21 mouse cellular contexts compared by ENCODE assay signal in the genomic region with DNA sequence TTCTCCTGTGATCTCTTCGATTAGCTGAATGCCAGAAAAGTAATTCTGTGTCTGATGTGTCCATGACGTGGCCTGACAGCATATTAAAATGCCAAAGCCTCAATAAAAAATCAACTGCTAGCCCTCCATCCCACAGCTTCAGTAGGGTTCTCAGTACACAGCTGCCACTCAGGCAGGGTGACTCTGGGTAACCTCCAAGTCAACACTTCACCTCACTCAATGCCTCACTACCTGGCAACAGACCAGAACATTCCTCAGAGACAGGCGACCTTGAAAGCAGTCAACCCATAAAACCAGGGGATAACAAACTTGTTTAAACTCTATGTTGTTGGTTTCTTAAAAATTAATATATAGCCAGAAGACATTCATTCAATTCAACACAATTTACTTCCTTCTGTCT. TPM values are rescaled to one million over a fixed set of nuclear protein-coding genes. Genes with fewer than 3 reads are reported as not detected.
DNase-seq lines count a peak whose midpoint lies in the region; ATAC-seq and TF ChIP-seq lines count a peak whose summit lies in the region.
"Had no signal": no experiment of that assay in that cellular context is flagged by ENCODE, and none has a peak within 500 bp of the region (broad histone marks: within the 10 kb centered on the region; RNA-seq: fewer than 3 reads in every experiment).

No protein-coding gene starts in this region.

- H3K9ac ChIP-seq in liver, adult 2 months (ENCODE audit: low read depth, low read length), result no peak overlapping the region
- no peak overlapping the region for H3K9ac ChIP-seq in liver, embryonic 12.5 days
- H3K9ac ChIP-seq: liver, embryonic 14.5 days had no signal

- H3K9me3 ChIP-seq in liver, embryonic 12.5 days (replicated peaks), result no peaks in the 10 kb centered on the region
- H3K9me3 ChIP-seq: limb, embryonic 10.5 days had no signal

- no peaks in the 10 kb centered on the region for H3K36me3 ChIP-seq in liver, adult 2 months (ENCODE audit: control insufficient read depth, insufficient read depth, low read length)
- no peaks in the 10 kb centered on the region for H3K36me3 ChIP-seq in liver, embryonic 12.5 days
- H3K36me3 ChIP-seq: limb, embryonic 10.5 days had no signal

- H3K27ac ChIP-seq in liver, adult 2 months (replicated peaks; ENCODE audit: insufficient read depth, low read depth, low read length), result no peak overlapping the region
- H3K27ac ChIP-seq in liver, embryonic 12.5 days, result no peak overlapping the region
- H3K27ac ChIP-seq: limb, embryonic 10.5 days; liver, embryonic 14.5 days had no signal

- no peak for ATAC-seq in liver, embryonic 12.5 days
- ATAC-seq: forebrain, embryonic 16.5 days; hindbrain, embryonic 16.5 days had no signal

- TF ChIP-seq POLR2A in liver, adult 2 months (IDR thresholded peaks at IDR 0.05; ENCODE audit: extremely low read depth, insufficient read depth, low read length), result no peak

- no peak overlapping the region for H3K4me3 ChIP-seq in liver, adult 2 months (ENCODE audit: insufficient read depth, low read depth, low read length)
- H3K4me3 ChIP-seq in liver, embryonic 12.5 days, result no peak overlapping the region
- H3K4me3 ChIP-seq: limb, embryonic 10.5 days had no signal

- DNase-seq in adrenal gland, postnatal 14 days, result peak; percentile 4
- DNase-seq in adrenal gland, postnatal 25 days, result no peak
- DNase-seq in liver, adult 2 months (ENCODE audit: extremely low read depth, low read depth, low spot score), result peak; percentile 24
- peak; percentile 85 for DNase-seq in kidney, adult 11 months
- DNase-seq in kidney, postnatal 10 days, result peak; percentile 66
- no peak for DNase-seq in urinary bladder, postnatal 25 days (ENCODE audit: low spot score)
- no peak for DNase-seq in thymus, postnatal 4 days
- DNase-seq: B cell, adult 2 months; cerebellum, adult 9-11 months; embryo, embryonic 11 days; thymus, adult 2 months had no signal

- no peaks in the 10 kb centered on the region; the same call in 1 of the 2 replicates for H3K4me1 ChIP-seq in liver, adult 2 months (ENCODE audit: control insufficient read depth, insufficient read depth, low read length)
- H3K4me1 ChIP-seq in liver, embryonic 12.5 days, result no peaks in the 10 kb centered on the region
- H3K4me1 ChIP-seq: limb, embryonic 10.5 days had no signal

- no peaks in the 10 kb centered on the region for H3K27me3 ChIP-seq in liver, adult 2 months (ENCODE audit: control insufficient read depth, insufficient read depth, low read length)
- no peaks in the 10 kb centered on the region for H3K27me3 ChIP-seq in liver, embryonic 12.5 days (replicated peaks)

- 69% methylated on average over 3 of the region's 3 CpGs for WGBS in liver, adult 2 months
- 39% methylated on average over 3 of the region's 3 CpGs for WGBS in liver, embryonic 12.5 days (ENCODE audit: insufficient replicate concordance)

- H3K79me2 ChIP-seq in liver, adult 2 months (ENCODE audit: control insufficient read depth, insufficient read depth, low read length), result no peaks in the 10 kb centered on the region

- TF ChIP-seq CTCF in liver, adult 2 months (IDR thresholded peaks at IDR 0.05; ENCODE audit: low read depth, low read length), result no peak

- no peak overlapping the region for H3K4me2 ChIP-seq in liver, embryonic 12.5 days

RNA-seq across cellular contexts. Expression of gene Gm10283, which starts 10.5 kb away (rescaled TPM):
- not detected in 2 replicates for total RNA-seq in adrenal gland, postnatal 14 days (2021)
- total RNA-seq in adrenal gland, postnatal 25 days (2021), result not detected in 2 replicates
- total RNA-seq in liver, adult 2 months (2014; rRNA removed), result not detected in 2 replicates
- polyA plus RNA-seq in liver, adult 2 months (2012; rRNA removed), result not detected in 2 replicates
- not detected in 2 replicates for polyA plus RNA-seq in liver, embryonic 12.5 days (2016; fragmentation: Nextera tagmentation; extraction: Ambion mirVana)
- total RNA-seq: gastrocnemius, adult 18-20 months; granulocyte monocyte progenitor cell, adult 5-6 weeks; megakaryocyte progenitor cell, adult 5-6 weeks had no signal
- polyA plus RNA-seq: forebrain, embryonic 16.5 days; hindbrain, embryonic 16.5 days; limb, embryonic 10.5 days; liver, embryonic 14.5 days; neural tube, embryonic 14.5 days; small intestine, adult 2 months; thymus, adult 2 months had no signal

RNA-seq across cellular contexts. Expression of gene Aadat, which starts 13.3 kb away (rescaled TPM):
- total RNA-seq in adrenal gland, postnatal 14 days (2021), result 0.30 and 11.1 TPM in 2 replicates
- total RNA-seq in adrenal gland, postnatal 25 days (2021), result 0.95 TPM in 1 of 2 replicates, not detected in the other
- total RNA-seq in liver, adult 2 months (2014; rRNA removed), result 87.5 and 99.7 TPM in 2 replicates
- 80.1 and 91.1 TPM in 2 replicates for polyA plus RNA-seq in liver, adult 2 months (2012; rRNA removed)
- polyA plus RNA-seq in liver, embryonic 12.5 days (2016; fragmentation: Nextera tagmentation; extraction: Ambion mirVana), result 3.4 and 5.0 TPM in 2 replicates
- total RNA-seq: granulocyte monocyte progenitor cell, adult 5-6 weeks; megakaryocyte progenitor cell, adult 5-6 weeks had no signal
- polyA plus RNA-seq: small intestine, adult 2 months had no signal

Comparison
In these comparisons a context has a peak if more than half of its experiments do, and no peak if none do; other contexts are left out.
1. DNase-seq: peak in adrenal gland, postnatal 14 days (single experiment), liver, adult 2 months (single experiment), kidney, adult 11 months (single experiment) and kidney, postnatal 10 days (single experiment); none in adrenal gland, postnatal 25 days (single experiment), urinary bladder, postnatal 25 days (single experiment) and thymus, postnatal 4 days (single experiment).